Mouse (Mus musculus) midbrain, embryonic 16.5 days (tissue): ENCODE results near the gene Ss18l1. TPM values are rescaled to one million over a fixed set of nuclear protein-coding genes. Genes with fewer than 3 reads are reported as not detected.

ENCODE experiments used
- ATAC-seq: fragments of 200-750 bp; cut with Nextera tagmentation; 2 replicates; pipeline ENCODE4 v1.8.0; 2017; ENCODE audit warnings: moderate TSS enrichment
- H3K27ac ChIP-seq: fragments of 300-500 bp; sonication (generic); 2 replicates; pipeline ENCODE4 v1.5.1; 2014; ENCODE audit warnings: mild to moderate bottlenecking, low read length, mixed read lengths
- H3K27me3 ChIP-seq: fragments of 300-500 bp; sonication (generic); 2 replicates; pipeline ENCODE4 v1.6.1; 2014; ENCODE audit warnings: low read depth, low read length, mixed read lengths; ENCODE audit not compliant: control insufficient read depth, insufficient read depth
- H3K36me3 ChIP-seq: fragments of 300-500 bp; sonication (generic); 2 replicates; pipeline ENCODE4 v1.6.1; 2014; ENCODE audit warnings: mild to moderate bottlenecking, low read length, moderate library complexity, mixed read lengths; ENCODE audit not compliant: control insufficient read depth, insufficient read depth
- H3K4me1 ChIP-seq: fragments of 300-500 bp; sonication (generic); 2 replicates; pipeline ENCODE4 v1.6.1; 2014; ENCODE audit warnings: mild to moderate bottlenecking, low read length, mixed read lengths; ENCODE audit not compliant: control insufficient read depth, insufficient read depth
- H3K4me2 ChIP-seq: fragments of 300-500 bp; sonication (generic); 2 replicates; pipeline ENCODE4 v1.6.1; 2014; ENCODE audit warnings: mild to moderate bottlenecking, low read length, mixed read lengths
- H3K4me3 ChIP-seq: fragments of 300-500 bp; sonication (generic); 2 replicates; pipeline ENCODE4 v1.5.1; 2014; ENCODE audit warnings: low read depth, mild to moderate bottlenecking, low read length, moderate library complexity, mixed read lengths
- H3K9ac ChIP-seq: fragments of 300-500 bp; sonication (generic); 2 replicates; pipeline ENCODE4 v1.6.1; 2014; ENCODE audit warnings: low read depth, low read length, mixed read lengths
- H3K9me3 ChIP-seq: fragments of 300-500 bp; sonication (generic); replicated peaks from 2 replicates; pipeline ENCODE4 v1.6.1; 2014; ENCODE audit warnings: mild to moderate bottlenecking, low read length, mixed read lengths; ENCODE audit not compliant: control insufficient read depth, poor library complexity, severe bottlenecking
- WGBS: fragments of 180-500 bp; shearing (Covaris S2); extraction: QIAGEN DNeasy Blood & Tissue Kit; methylation state at CpG from one replicate; pipeline ENCODE4 v1.1.7; 2014; 5-methylcytosine and 5-hydroxymethylcytosine counted together
- polyA plus RNA-seq: library from polyadenylated mRNA; unstranded; fragments of >200 nt; fragmentation: Nextera tagmentation; extraction: Ambion mirVana; gene quantifications from 2 replicates; pipeline ENCODE4 v1.2.1, GENCODE M21; 2015

Gene Ss18l1
- polyA plus RNA-seq, 1 experiment from 2014 or later, result 70.4 TPM

- peaks cover 3% of the 10 kb centered on the region; the same call in 1 of the 2 replicates for H3K36me3 ChIP-seq
- H3K9ac ChIP-seq, result no peak overlapping the region
- H3K4me1 ChIP-seq, result peaks cover 24% of the 10 kb centered on the region
- H3K27ac ChIP-seq, result no peak overlapping the region
- no peak for ATAC-seq
- WGBS, result 95% methylated on average over 18 of the region's 18 CpGs
- no peak overlapping the region for H3K4me2 ChIP-seq
- no peaks in the 10 kb centered on the region for H3K9me3 ChIP-seq
- H3K4me3 ChIP-seq, result no peak overlapping the region
- H3K27me3 ChIP-seq, result no peaks in the 10 kb centered on the region
Observed at GRCm38 (mm10) chr2:180047980-180048635, 5.8 kb downstream of the Ss18l1 start.

DNA sequence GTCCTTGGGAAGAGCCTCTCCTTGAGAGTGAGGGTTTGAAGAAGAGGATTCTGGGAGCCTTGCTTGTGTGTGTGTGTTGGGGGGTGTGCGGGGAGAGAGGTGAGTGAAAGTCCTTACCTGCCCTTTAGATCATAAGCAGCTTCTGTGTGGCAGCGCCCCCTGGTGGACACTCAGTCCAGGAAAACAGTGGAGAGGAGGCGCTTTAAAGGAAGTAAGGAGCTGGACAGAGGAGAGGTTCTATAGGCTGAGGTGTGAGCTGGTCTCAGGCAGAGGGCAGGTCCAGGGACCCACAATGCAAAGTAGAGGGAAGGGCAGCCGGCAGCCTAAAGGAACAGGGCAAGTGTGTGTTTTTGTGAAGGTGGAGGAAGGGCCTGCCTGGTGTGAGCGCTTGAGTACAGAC lies 8.7 kb downstream of the Ss18l1 start:
- ATAC-seq, result peak; percentile 16
- Histone ChIP-seq H3K4me2 (no peak overlapping the region), H3K36me3 (peaks cover 25% of the 10 kb centered on the region), H3K4me3 (no peak overlapping the region), H3K4me1 (peaks cover 3% of the 10 kb centered on the region; the same call in 1 of the 2 replicates), H3K27me3 (no peaks in the 10 kb centered on the region), H3K9me3 (no peaks in the 10 kb centered on the region), H3K9ac (no peak overlapping the region), H3K27ac (no peak overlapping the region)
- WGBS, result 24% methylated on average over 5 of the region's 5 CpGs

GRCm38 (mm10) chr2:180051986-180052733 lies 9.9 kb downstream of the Ss18l1 start:
- H3K4me3 ChIP-seq, result no peak overlapping the region
- H3K9me3 ChIP-seq, result no peaks in the 10 kb centered on the region
- no peaks in the 10 kb centered on the region for H3K27me3 ChIP-seq
- H3K4me1 ChIP-seq, result peaks cover 3% of the 10 kb centered on the region; the same call in 1 of the 2 replicates
- H3K27ac ChIP-seq, result no peak overlapping the region
- no peak overlapping the region for H3K9ac ChIP-seq
- 89% methylated on average over 14 of the region's 14 CpGs for WGBS
- peaks cover 32% of the 10 kb centered on the region for H3K36me3 ChIP-seq
- no peak overlapping the region for H3K4me2 ChIP-seq
- peak; percentile 43; the same call in 1 of the 2 replicates for ATAC-seq

DNA sequence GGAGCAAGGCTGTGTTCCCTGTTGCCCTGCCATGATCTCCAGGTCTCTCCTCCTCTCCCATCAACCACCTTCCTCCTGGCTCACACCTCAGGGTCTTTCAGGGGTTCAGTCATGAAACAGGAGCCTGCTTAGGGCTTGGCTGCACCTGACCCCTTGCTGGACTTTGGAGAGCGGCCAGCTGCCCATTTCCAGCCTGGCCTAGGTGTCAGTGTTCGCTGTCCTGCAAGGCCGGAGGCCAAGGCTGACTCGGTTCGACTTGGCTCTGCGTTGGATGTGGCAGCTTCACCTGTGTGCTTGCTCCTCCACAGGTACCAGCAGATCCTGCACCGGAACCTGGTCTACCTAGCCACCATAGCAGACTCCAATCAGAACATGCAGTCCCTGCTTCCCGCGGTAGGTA lies 10.7 kb downstream of the Ss18l1 start:
- Histone ChIP-seq H3K36me3 (peaks cover 34% of the 10 kb centered on the region), H3K4me2 (no peak overlapping the region), H3K4me3 (no peak overlapping the region), H3K27me3 (no peaks in the 10 kb centered on the region), H3K27ac (no peak overlapping the region), H3K9me3 (no peaks in the 10 kb centered on the region), H3K9ac (no peak overlapping the region), H3K4me1 (peaks cover 3% of the 10 kb centered on the region; the same call in 1 of the 2 replicates)
- 94% methylated on average over 9 of the region's 9 CpGs for WGBS
- no peak for ATAC-seq

DNA sequence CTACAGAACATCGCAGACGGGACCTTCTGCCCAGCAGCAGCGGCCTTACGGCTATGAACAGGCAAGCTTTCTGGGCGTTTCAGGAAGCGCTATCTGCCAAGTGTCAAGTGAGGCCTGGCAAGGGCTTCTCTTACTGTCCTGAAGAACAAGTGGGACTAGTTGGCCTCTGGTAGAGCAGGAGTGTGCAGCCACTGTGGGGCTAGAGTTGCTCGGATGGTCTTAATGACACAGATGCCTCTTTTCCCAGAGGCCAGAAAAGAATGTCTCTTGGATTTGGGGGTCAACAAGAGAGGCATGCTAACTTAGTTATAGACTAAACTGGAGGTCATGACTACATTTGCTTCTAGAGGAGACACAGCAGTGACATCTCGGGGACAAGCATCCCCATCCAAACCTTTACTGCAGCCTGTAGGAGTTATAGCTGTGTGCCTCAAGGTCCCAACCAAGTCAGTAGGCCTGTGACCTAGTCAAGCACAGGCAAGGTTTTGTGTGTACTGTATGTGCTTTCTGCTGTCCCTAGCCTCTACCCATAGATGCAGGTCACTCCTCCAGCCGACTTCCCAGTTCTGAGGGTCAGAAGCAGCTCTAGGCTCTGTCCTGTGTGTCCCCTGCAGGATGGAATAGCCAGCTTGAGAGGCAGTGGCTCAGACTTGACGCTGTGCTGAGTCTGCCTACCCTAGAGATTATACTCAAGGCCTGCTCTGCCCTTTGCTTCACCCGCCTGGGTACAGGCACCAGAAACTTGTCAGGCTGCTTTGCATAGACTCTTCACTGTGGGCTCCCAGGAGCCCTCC lies 21.2 kb downstream of the Ss18l1 start:
- WGBS, result 96% methylated on average over 11 of the region's 11 CpGs
- H3K27ac ChIP-seq, result no peak overlapping the region

DNA sequence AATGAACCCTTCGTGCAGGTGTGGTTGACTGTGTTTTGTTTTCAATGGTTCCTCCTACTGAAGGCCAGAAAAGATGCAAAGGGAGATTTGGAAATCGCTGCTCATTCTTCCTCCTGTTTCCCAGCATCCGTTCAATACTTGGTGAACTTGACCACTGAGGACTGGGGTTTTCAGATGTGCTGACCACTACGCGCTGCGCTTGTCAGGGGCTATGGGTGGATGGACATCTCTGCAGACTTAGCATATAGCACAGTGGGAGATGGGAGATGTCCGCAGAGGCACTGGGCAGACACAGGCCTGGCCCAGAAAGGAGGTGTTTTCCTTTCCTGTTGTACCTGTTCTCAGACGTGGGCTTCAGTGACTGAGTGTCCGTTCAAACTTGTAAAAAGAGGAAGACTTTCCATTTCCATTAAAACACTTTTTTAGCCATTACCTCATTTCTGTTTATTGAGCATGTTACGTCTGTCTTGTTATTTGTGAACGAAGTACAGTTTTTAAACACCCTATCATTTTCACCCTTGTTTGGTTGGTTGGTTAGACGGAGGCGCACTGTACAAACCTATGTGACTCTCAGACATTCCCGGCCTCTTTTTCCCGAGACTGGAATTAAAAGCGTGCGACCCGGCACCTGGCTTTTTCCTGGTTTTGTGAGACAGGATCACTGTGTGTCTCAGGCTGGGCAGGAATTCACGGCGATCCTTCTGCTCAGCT lies 27.6 kb downstream of the Ss18l1 start:
- Histone ChIP-seq H3K9me3 (no peaks in the 10 kb centered on the region), H3K27me3 (no peaks in the 10 kb centered on the region), H3K27ac (peak overlapping the region; percentile 93), H3K4me1 (peaks cover 16% of the 10 kb centered on the region), H3K4me3 (peak overlapping the region; percentile 71), H3K36me3 (no peaks in the 10 kb centered on the region), H3K9ac (peak overlapping the region; percentile 76), H3K4me2 (peak overlapping the region; percentile 93)
- WGBS, result 35% methylated on average over 20 of the region's 20 CpGs
- peak; percentile 77 for ATAC-seq

More for the DNA sequence above, 21.2 kb downstream of the Ss18l1 start:
- H3K4me2 ChIP-seq, result no peak overlapping the region
- no peaks in the 10 kb centered on the region for H3K4me1 ChIP-seq
- H3K36me3 ChIP-seq, result peaks cover 42% of the 10 kb centered on the region
- no peaks in the 10 kb centered on the region for H3K27me3 ChIP-seq
- no peaks in the 10 kb centered on the region for H3K9me3 ChIP-seq
- H3K4me3 ChIP-seq, result no peak overlapping the region
- no peak overlapping the region for H3K9ac ChIP-seq
- no peak for ATAC-seq

GRCm38 (mm10) chr2:180070481-180071453 lies 28.5 kb downstream of the Ss18l1 start, which contains the start of gene Mtg2:
Gene Mtg2 (plus strand): TSS chr2:180070588.
- no peaks in the 10 kb centered on the region for H3K27me3 ChIP-seq
- no peaks in the 10 kb centered on the region for H3K36me3 ChIP-seq
- H3K27ac ChIP-seq, result peak within 1 kb of the TSS; percentile 93
- ATAC-seq, result peak; percentile 97
- no peaks in the 10 kb centered on the region for H3K9me3 ChIP-seq
- H3K4me3 ChIP-seq, result peak within 1 kb of the TSS; percentile 71
- peak within 1 kb of the TSS; percentile 76 for H3K9ac ChIP-seq
- 5% methylated on average over 58 of the region's 58 CpGs for WGBS
- H3K4me2 ChIP-seq, result peak within 1 kb of the TSS; percentile 93
- peaks cover 16% of the 10 kb centered on the region for H3K4me1 ChIP-seq
